Mouse (Mus musculus) megakaryocyte, embryonic 14.5 days (primary cell): ENCODE results near the gene Slain1.

Experiments used
- FLI1 ChIP-seq: IDR thresholded peaks from 2 replicates; pipeline ENCODE4 v1.6.1; 2012; ENCODE audit warnings: low read length, inconsistent platforms, mixed read lengths
- GATA1 ChIP-seq: IDR thresholded peaks from 3 replicates; pipeline ENCODE4 v1.6.1; 2012; ENCODE audit warnings: mixed read lengths, low read length, inconsistent platforms, borderline replicate concordance

GRCm38 (mm10) chr14:103704771-103705170, 54.7 kb downstream of the Slain1 start:
- no peak for TF ChIP-seq GATA1
- TF ChIP-seq FLI1, result no peak
